Mouse (Mus musculus): ENCODE results near the gene Gm10401. TPM values are rescaled to one million over a fixed set of nuclear protein-coding genes. Genes with fewer than 3 reads are reported as not detected.
A peak's percentile ranks its signal among the peaks of the same experiment; 100 is the strongest.

Gm10401 gene
- polyA plus RNA-seq (2015; fragmentation: Nextera tagmentation; extraction: Ambion mirVana), result 17.6 and 22.0 TPM in 2 replicates

GRCm38 (mm10) chr5:115098195-115098594, at the start of gene Gm10401:
Gm10401 (minus strand) TSS chr5:115098295.
- no peaks in the 10 kb centered on the region for H3K27me3 ChIP-seq (replicated peaks; ENCODE audit: control insufficient read depth, insufficient read depth, low read length)
- no peak within 1 kb of the TSS for H3K9ac ChIP-seq (ENCODE audit: low read depth, low read length)
- 95% methylated on average over 8 of the region's 8 CpGs for WGBS
- peaks cover 29% of the 10 kb centered on the region for H3K36me3 ChIP-seq (ENCODE audit: control insufficient read depth, insufficient read depth, low read length)
- no peaks in the 10 kb centered on the region for H3K4me1 ChIP-seq (ENCODE audit: control insufficient read depth, insufficient read depth, low read length)
- no peaks in the 10 kb centered on the region for H3K9me3 ChIP-seq (ENCODE audit: control insufficient read depth, low read length)
- ATAC-seq, result no peak
- H3K4me3 ChIP-seq (ENCODE audit: low read length), result no peak within 1 kb of the TSS
- H3K4me2 ChIP-seq (ENCODE audit: low read depth, low read length), result no peak within 1 kb of the TSS
- no peak within 1 kb of the TSS for H3K27ac ChIP-seq (ENCODE audit: low read length)

GRCm38 (mm10) chr5:115147388-115147787, 49.3 kb upstream of the Gm10401 start:
- Histone ChIP-seq H3K27me3 (replicated peaks; ENCODE audit: control insufficient read depth, insufficient read depth, low read length) (no peaks in the 10 kb centered on the region), H3K4me3 (ENCODE audit: low read length) (no peak overlapping the region), H3K4me2 (ENCODE audit: low read depth, low read length) (no peak overlapping the region), H3K9ac (ENCODE audit: low read depth, low read length) (no peak overlapping the region), H3K4me1 (ENCODE audit: control insufficient read depth, insufficient read depth, low read length) (peaks cover 10% of the 10 kb centered on the region), H3K9me3 (ENCODE audit: control insufficient read depth, low read length) (no peaks in the 10 kb centered on the region), H3K36me3 (ENCODE audit: control insufficient read depth, insufficient read depth, low read length) (peaks cover 27% of the 10 kb centered on the region), H3K27ac (ENCODE audit: low read length) (peak overlapping the region; percentile 44; the same call in 1 of the 2 replicates)
- ATAC-seq, result peak; percentile 79
- WGBS, result 71% methylated on average over 3 of the region's 3 CpGs

DNA sequence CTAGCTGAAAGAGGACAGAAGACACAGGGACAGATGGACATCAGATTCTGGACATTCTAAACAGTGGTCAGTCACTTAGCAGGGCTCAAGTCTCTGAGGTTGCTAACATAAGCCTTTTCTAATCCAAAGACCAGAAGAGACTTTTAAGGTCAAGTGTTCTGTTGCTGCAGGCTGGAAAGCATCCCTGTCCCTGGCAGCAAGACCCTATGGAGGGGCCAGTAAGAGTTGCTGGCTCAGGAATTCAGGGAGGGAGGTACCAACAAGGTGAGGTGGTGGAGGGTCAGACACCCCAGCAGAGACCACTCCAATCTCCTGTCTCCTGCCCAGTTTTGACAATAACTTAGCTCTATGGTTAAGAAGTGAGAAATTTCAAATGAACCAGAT, 48.6 kb upstream of the Gm10401 start:
- Histone ChIP-seq H3K36me3 (ENCODE audit: control insufficient read depth, insufficient read depth, low read length) (peaks cover 27% of the 10 kb centered on the region), H3K27me3 (replicated peaks; ENCODE audit: control insufficient read depth, insufficient read depth, low read length) (no peaks in the 10 kb centered on the region), H3K27ac (ENCODE audit: low read length) (no peak overlapping the region), H3K9ac (ENCODE audit: low read depth, low read length) (no peak overlapping the region), H3K4me3 (ENCODE audit: low read length) (no peak overlapping the region), H3K4me2 (ENCODE audit: low read depth, low read length) (no peak overlapping the region), H3K4me1 (ENCODE audit: control insufficient read depth, insufficient read depth, low read length) (peaks cover 7% of the 10 kb centered on the region), H3K9me3 (ENCODE audit: control insufficient read depth, low read length) (no peaks in the 10 kb centered on the region)
- ATAC-seq, result no peak

- Histone ChIP-seq H3K9ac (ENCODE audit: low read depth, low read length) (no peak overlapping the region), H3K9me3 (ENCODE audit: control insufficient read depth, low read length) (no peaks in the 10 kb centered on the region), H3K4me2 (ENCODE audit: low read depth, low read length) (no peak overlapping the region), H3K36me3 (ENCODE audit: control insufficient read depth, insufficient read depth, low read length) (peaks cover 27% of the 10 kb centered on the region), H3K4me1 (ENCODE audit: control insufficient read depth, insufficient read depth, low read length) (peaks cover 5% of the 10 kb centered on the region), H3K4me3 (ENCODE audit: low read length) (no peak overlapping the region), H3K27ac (ENCODE audit: low read length) (0 out of 2 replicates have a peak overlapping the region, but pooled peaks have one; percentile 24), H3K27me3 (replicated peaks; ENCODE audit: control insufficient read depth, insufficient read depth, low read length) (no peaks in the 10 kb centered on the region)
- no peak for ATAC-seq
- 76% methylated on average over 6 of the region's 6 CpGs for WGBS
Measured at GRCm38 (mm10) chr5:115145976-115146746, 48.1 kb upstream of the Gm10401 start.

GRCm38 (mm10) chr5:115145253-115145968, 47.3 kb upstream of the Gm10401 start:
- Histone ChIP-seq H3K9me3 (ENCODE audit: control insufficient read depth, low read length) (no peaks in the 10 kb centered on the region), H3K36me3 (ENCODE audit: control insufficient read depth, insufficient read depth, low read length) (peaks cover 20% of the 10 kb centered on the region), H3K27me3 (replicated peaks; ENCODE audit: control insufficient read depth, insufficient read depth, low read length) (no peaks in the 10 kb centered on the region), H3K4me2 (ENCODE audit: low read depth, low read length) (no peak overlapping the region), H3K4me3 (ENCODE audit: low read length) (no peak overlapping the region), H3K4me1 (ENCODE audit: control insufficient read depth, insufficient read depth, low read length) (peaks cover 5% of the 10 kb centered on the region), H3K27ac (ENCODE audit: low read length) (no peak overlapping the region), H3K9ac (ENCODE audit: low read depth, low read length) (no peak overlapping the region)
- 78% methylated on average over 11 of the region's 11 CpGs for WGBS
- no peak for ATAC-seq

DNA sequence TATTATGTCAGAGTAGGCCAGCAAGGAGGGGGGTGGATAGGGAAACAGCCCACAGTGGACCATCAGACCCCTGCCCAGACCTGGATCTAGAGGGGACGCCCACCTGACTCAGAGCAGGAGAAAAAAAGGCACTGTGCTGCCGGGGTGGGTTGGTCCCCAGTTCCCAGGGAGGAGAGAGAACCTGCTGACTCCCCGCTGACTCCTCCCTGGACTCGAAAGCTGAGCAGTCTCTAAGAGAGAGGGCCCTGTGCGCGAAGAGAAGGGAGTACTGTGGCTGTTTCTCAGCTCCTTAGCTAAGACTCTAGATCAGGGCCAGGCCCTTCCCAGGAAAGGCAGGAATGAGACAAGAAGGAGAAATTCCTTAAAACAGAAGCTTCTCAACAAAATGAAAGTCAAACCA, 46.4 kb upstream of the Gm10401 start:
- no peak overlapping the region for H3K9ac ChIP-seq (ENCODE audit: low read depth, low read length)
- peaks cover 5% of the 10 kb centered on the region for H3K4me1 ChIP-seq (ENCODE audit: control insufficient read depth, insufficient read depth, low read length)
- H3K4me3 ChIP-seq (ENCODE audit: low read length), result no peak overlapping the region
- no peaks in the 10 kb centered on the region for H3K27me3 ChIP-seq (replicated peaks; ENCODE audit: control insufficient read depth, insufficient read depth, low read length)
- H3K27ac ChIP-seq (ENCODE audit: low read length), result no peak overlapping the region
- H3K4me2 ChIP-seq (ENCODE audit: low read depth, low read length), result no peak overlapping the region
- no peaks in the 10 kb centered on the region for H3K9me3 ChIP-seq (ENCODE audit: control insufficient read depth, low read length)
- peaks cover 11% of the 10 kb centered on the region for H3K36me3 ChIP-seq (ENCODE audit: control insufficient read depth, insufficient read depth, low read length)
- WGBS, result 78% methylated on average over 6 of the region's 6 CpGs
- no peak for ATAC-seq

GRCm38 (mm10) chr5:115143552-115143951, 45.5 kb upstream of the Gm10401 start:
- ATAC-seq, result no peak
- no peak overlapping the region for H3K27ac ChIP-seq (ENCODE audit: low read length)
- H3K4me2 ChIP-seq (ENCODE audit: low read depth, low read length), result no peak overlapping the region
- H3K9me3 ChIP-seq (ENCODE audit: control insufficient read depth, low read length), result no peaks in the 10 kb centered on the region
- H3K4me3 ChIP-seq (ENCODE audit: low read length), result no peak overlapping the region
- H3K27me3 ChIP-seq (replicated peaks; ENCODE audit: control insufficient read depth, insufficient read depth, low read length), result no peaks in the 10 kb centered on the region
- peaks cover 5% of the 10 kb centered on the region for H3K4me1 ChIP-seq (ENCODE audit: control insufficient read depth, insufficient read depth, low read length)
- peaks cover 7% of the 10 kb centered on the region for H3K36me3 ChIP-seq (ENCODE audit: control insufficient read depth, insufficient read depth, low read length)
- no peak overlapping the region for H3K9ac ChIP-seq (ENCODE audit: low read depth, low read length)
- WGBS, result 75% methylated on average over 10 of the region's 10 CpGs

DNA sequence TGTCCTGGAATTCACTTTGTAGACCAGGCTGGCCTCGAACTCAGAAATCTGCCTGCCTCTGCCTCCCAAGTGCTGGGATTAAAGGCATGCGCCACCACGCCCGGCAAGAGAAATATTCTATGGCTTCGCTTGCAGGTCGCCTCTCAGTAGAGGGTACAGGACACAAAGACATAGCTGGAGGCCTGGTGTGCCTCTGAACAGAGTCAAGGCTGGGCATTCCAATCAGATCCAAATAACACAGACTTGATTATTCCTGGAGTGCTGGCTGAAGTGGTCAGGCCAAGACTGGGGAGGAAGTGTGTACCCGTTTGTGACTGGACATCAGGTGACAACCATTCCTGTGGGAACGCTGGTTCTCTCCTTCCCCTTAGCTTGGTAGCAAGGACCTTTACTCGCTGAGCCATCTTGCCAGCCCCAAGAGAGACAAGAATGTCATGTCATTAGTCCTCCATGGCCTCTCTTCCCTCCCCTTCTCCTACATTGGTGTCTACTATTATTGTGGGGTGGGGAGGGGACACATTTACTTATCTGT, 44.1 kb upstream of the Gm10401 start:
- 90% methylated on average over 9 of the region's 9 CpGs for WGBS
- H3K9me3 ChIP-seq (ENCODE audit: control insufficient read depth, low read length), result no peaks in the 10 kb centered on the region
- no peak for ATAC-seq

GRCm38 (mm10) chr5:115140726-115141125, 42.6 kb upstream of the Gm10401 start:
- H3K4me3 ChIP-seq (ENCODE audit: low read length), result no peak overlapping the region
- H3K9ac ChIP-seq (ENCODE audit: low read depth, low read length), result no peak overlapping the region
- WGBS, result 57% methylated on average over 3 of the region's 3 CpGs
- H3K4me1 ChIP-seq (ENCODE audit: control insufficient read depth, insufficient read depth, low read length), result no peaks in the 10 kb centered on the region
- ATAC-seq, result no peak
- H3K9me3 ChIP-seq (ENCODE audit: control insufficient read depth, low read length), result no peaks in the 10 kb centered on the region
- H3K36me3 ChIP-seq (ENCODE audit: control insufficient read depth, insufficient read depth, low read length), result peaks cover 3% of the 10 kb centered on the region; the same call in 1 of the 2 replicates
- H3K4me2 ChIP-seq (ENCODE audit: low read depth, low read length), result no peak overlapping the region
- no peak overlapping the region for H3K27ac ChIP-seq (ENCODE audit: low read length)
- no peaks in the 10 kb centered on the region for H3K27me3 ChIP-seq (replicated peaks; ENCODE audit: control insufficient read depth, insufficient read depth, low read length)

More for the DNA sequence above, 44.1 kb upstream of the Gm10401 start:
- Histone ChIP-seq H3K4me3 (ENCODE audit: low read length) (no peak overlapping the region), H3K4me2 (ENCODE audit: low read depth, low read length) (no peak overlapping the region), H3K4me1 (ENCODE audit: control insufficient read depth, insufficient read depth, low read length) (no peaks in the 10 kb centered on the region), H3K27ac (ENCODE audit: low read length) (no peak overlapping the region), H3K36me3 (ENCODE audit: control insufficient read depth, insufficient read depth, low read length) (peaks cover 4% of the 10 kb centered on the region), H3K27me3 (replicated peaks; ENCODE audit: control insufficient read depth, insufficient read depth, low read length) (no peaks in the 10 kb centered on the region), H3K9ac (ENCODE audit: low read depth, low read length) (no peak overlapping the region)

All from intestine, embryonic 16.5 days (tissue).